Mouse (Mus musculus) bone marrow macrophage, adult 2 months (primary cell): ENCODE measurements around the gene Pex6. TPM values are rescaled to one million over a fixed set of nuclear protein-coding genes. Genes with fewer than 3 reads are reported as not detected.

Experiments
- H3K27ac ChIP-seq: 2 replicates; pipeline ENCODE4 v1.5.1; 2012; ENCODE audit warnings: low read depth, low read length; ENCODE audit not compliant: insufficient read depth
- H3K4me1 ChIP-seq: 2 replicates; pipeline ENCODE4 v1.6.1; 2012; ENCODE audit warnings: low read length; ENCODE audit not compliant: control insufficient read depth, insufficient read depth
- H3K4me3 ChIP-seq: 2 replicates; pipeline ENCODE4 v1.5.1; 2012; ENCODE audit warnings: mild to moderate bottlenecking, low read length, moderate library complexity; ENCODE audit not compliant: insufficient read depth
- CTCF ChIP-seq: IDR thresholded peaks from 2 replicates; pipeline ENCODE4 v1.5.1; 2012; ENCODE audit warnings: low read depth, mild to moderate bottlenecking, low read length, moderate library complexity
- POLR2A ChIP-seq: IDR thresholded peaks from 2 replicates; pipeline ENCODE4 v1.6.1; 2012; ENCODE audit warnings: mild to moderate bottlenecking, low read depth, low read length, borderline replicate concordance
- polyA plus RNA-seq: library from polyadenylated mRNA; stranded (reverse); fragments of >200 nt; gene quantifications from 2 replicates; pipeline ENCODE4 v1.2.4, GENCODE M21; 2012; ENCODE audit not compliant: missing spikeins, insufficient read depth, insufficient read length

Pex6 gene
- polyA plus RNA-seq, 1 experiment = 26.6 TPM

GRCm38 (mm10) chr17:46728496-46728895, 17.2 kb downstream of the Pex6 start:
- H3K27ac ChIP-seq = no peak overlapping the region
- no peak for TF ChIP-seq CTCF
- TF ChIP-seq POLR2A = no peak
- no peak overlapping the region for H3K4me3 ChIP-seq
- H3K4me1 ChIP-seq = 0 out of 2 replicates have a peak, but pooled peaks cover under 1% of the 10 kb centered on the region

GRCm38 (mm10) chr17:46728904-46729318, 17.6 kb downstream of the Pex6 start, which contains the start of gene Gnmt:
Gnmt (minus strand) TSS chr17:46729168.
- Histone ChIP-seq H3K4me3 (no peak within 1 kb of the TSS), H3K4me1 (0 out of 2 replicates have a peak, but pooled peaks cover 2% of the 10 kb centered on the region), H3K27ac (no peak within 1 kb of the TSS)
- TF ChIP-seq CTCF = no peak
- no peak for TF ChIP-seq POLR2A

- TF ChIP-seq CTCF (no peak), POLR2A (no peak)
- Histone ChIP-seq H3K27ac (no peak overlapping the region), H3K4me1 (0 out of 2 replicates have a peak, but pooled peaks cover 2% of the 10 kb centered on the region), H3K4me3 (no peak overlapping the region)
Measured at GRCm38 (mm10) chr17:46734055-46734454, 22.8 kb downstream of the Pex6 start.

DNA sequence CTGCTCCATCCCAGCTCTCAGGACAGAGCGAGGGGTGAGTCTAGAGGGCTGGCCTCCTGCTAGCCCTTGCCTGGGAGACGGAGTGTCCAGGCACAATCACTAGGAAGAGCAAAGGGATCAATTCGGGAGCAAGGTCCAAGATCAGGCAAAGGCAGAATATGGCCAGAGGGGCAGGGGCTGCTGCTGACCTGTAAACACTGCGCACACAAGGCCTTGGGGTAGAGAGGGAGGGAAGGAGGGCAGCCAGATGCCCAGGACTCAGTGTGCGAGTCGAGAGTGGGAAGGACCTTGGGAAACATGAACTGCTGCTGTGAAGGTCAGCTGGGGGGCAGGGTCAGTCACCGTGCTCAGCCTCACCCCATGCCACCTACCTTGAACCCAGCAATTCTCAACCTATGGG, 24.0 kb downstream of the Pex6 start:
- no peak overlapping the region for H3K4me3 ChIP-seq
- 0 out of 2 replicates have a peak, but pooled peaks cover 2% of the 10 kb centered on the region for H3K4me1 ChIP-seq
- H3K27ac ChIP-seq = no peak overlapping the region
- TF ChIP-seq CTCF = no peak
- TF ChIP-seq POLR2A = no peak

DNA sequence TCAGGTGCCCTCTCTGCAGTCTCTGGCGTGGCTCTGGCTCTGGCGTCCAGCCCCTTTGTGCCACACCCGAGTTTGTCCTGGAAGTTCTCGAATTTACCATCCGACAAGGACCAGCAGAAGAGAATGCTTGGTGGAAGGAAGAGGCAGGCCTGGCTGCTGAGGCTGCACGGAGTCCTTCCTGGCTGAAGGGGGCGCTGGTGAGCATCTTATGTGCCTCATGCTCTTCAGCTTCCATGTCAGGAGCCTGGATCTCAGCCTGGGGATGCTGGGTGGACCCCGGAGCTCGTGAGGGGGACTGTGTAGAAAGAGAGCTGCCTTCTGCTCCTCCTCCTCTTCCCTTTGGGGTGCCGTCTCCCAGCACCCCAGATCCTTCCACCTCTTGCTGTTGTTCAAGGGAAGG, 24.9 kb downstream of the Pex6 start:
- H3K27ac ChIP-seq = no peak overlapping the region
- TF ChIP-seq CTCF = peak; percentile 56
- no peak for TF ChIP-seq POLR2A
- no peak overlapping the region for H3K4me3 ChIP-seq
- 0 out of 2 replicates have a peak, but pooled peaks cover 2% of the 10 kb centered on the region for H3K4me1 ChIP-seq

DNA sequence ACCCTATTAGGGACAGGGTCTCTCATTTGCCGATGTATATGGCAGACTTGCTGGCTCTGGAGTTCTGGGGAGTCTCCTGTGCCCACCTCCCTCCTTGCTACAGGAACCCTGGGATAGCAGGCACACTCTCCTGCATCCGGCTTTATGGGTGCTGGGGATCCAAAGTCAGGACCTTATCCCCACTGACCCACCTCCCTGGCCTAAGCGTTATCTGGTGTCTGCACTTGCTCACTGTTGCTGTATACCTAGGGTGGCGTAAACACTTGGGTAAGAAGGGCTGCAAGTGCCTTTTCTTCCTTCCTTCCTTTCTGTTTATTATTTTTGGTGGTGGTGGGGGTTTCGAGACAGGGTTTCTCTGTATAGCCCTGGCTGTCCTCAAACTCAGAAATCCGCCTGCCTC, 30.0 kb downstream of the Pex6 start:
- H3K4me1 ChIP-seq = peaks cover 13% of the 10 kb centered on the region
- H3K4me3 ChIP-seq = no peak overlapping the region
- no peak overlapping the region for H3K27ac ChIP-seq
- TF ChIP-seq CTCF = no peak
- no peak for TF ChIP-seq POLR2A

DNA sequence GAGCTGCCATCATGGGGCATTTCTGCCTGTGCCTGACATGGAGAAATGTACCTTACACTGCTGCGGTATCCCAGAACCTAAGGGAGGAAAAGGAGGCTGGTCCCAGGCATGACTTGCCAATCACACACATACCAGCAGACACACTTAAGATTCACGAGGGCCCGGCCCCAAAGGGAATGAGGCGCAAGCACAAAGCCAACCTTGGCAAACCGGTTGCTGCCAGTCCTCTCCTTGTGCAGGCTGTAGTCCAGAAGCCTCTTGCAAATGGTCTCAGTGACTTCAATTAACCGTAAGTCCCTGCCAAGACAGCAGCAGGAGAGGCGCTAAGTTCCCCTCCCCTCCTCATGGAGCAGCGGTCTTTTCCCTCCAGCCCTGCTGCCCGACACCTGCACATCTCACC, 31.7 kb downstream of the Pex6 start:
- peaks cover 25% of the 10 kb centered on the region for H3K4me1 ChIP-seq
- TF ChIP-seq POLR2A = no peak
- TF ChIP-seq CTCF = no peak
- no peak overlapping the region for H3K4me3 ChIP-seq
- H3K27ac ChIP-seq = no peak overlapping the region

DNA sequence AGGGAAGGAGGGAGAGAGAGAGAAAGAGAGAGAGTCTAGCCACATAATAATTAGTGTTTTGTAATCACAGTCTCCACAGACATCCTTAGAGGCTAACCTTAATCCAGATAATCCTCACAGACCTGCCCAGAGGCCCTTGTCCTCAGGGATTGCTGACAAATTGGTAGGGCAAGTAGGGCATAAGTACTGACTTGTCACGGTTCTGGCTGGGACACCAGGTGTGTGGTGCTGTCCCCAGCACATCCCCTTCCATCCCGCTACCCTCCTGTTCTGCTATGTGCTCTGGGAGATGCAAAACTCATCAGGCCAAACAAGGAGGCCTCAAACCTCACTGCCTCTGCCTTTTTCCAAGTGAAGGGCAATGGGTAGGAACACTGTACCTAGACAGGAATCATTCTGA, 34.2 kb downstream of the Pex6 start:
- H3K27ac ChIP-seq = no peak overlapping the region
- peaks cover 38% of the 10 kb centered on the region for H3K4me1 ChIP-seq
- H3K4me3 ChIP-seq = no peak overlapping the region
- TF ChIP-seq CTCF = no peak
- no peak for TF ChIP-seq POLR2A

DNA sequence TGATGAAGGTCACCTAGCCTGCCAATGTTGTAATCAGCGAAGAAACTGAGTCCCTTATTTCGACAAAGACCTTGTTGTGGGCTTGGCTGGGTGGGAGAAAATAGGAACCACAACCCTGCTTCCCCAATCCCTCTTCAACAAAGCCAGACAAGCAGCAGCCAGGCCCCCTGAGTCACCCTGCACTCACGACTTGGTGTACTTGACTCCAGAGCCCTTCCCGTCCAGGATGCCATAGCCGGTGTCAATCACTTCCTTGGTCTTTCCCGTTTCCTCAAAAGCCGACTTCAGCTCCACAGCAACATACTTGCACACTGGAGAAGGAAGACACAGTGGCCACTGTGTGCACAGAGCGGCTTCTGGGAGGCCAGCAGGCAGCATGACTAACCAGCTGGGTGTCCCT, 36.0 kb downstream of the Pex6 start:
- Histone ChIP-seq H3K4me3 (no peak overlapping the region), H3K4me1 (peaks cover 40% of the 10 kb centered on the region), H3K27ac (peak overlapping the region; percentile 63)
- TF ChIP-seq POLR2A (no peak), CTCF (no peak)

DNA sequence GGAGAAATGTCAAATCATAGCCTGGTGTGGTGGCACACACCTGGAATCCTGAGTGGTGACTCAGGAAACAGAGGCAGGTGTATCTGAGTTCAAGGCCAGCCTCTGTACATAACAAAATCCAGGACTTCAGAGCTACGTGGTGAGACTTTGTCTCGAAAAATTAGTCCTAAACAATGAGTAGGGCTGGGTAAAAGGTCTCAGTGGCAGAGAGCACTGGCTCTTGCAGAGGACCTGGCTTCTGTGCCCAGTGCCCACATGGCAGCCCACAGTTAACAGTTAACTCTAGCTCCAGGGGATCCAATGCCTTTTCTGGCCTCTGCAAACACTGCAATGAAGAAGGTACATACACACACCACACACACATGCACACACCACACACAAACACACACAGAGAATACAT, 36.5 kb downstream of the Pex6 start:
- Histone ChIP-seq H3K4me1 (peaks cover 45% of the 10 kb centered on the region), H3K4me3 (no peak overlapping the region), H3K27ac (peak overlapping the region; percentile 63)
- no peak for TF ChIP-seq POLR2A
- TF ChIP-seq CTCF = no peak

DNA sequence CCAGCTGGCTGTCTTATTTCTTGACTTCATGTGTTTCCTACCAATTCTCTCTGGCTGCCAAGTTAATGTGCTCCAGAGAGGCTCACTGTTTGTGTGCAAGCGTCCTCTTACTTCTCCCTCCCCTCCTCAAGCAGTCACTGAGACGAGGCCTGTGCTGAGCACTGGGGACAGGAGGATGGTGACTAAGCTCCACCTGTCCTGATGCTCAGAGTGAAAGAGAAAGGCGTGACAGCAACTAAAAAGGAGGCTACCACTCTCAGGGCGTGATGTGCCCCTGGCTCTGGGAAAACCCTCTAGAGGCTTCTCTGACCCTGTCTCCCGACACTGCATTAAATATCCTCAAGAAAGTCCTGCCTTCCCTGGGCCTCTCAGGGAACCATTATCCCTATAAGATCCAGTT, 38.0 kb downstream of the Pex6 start:
- no peak overlapping the region for H3K27ac ChIP-seq
- peaks cover 44% of the 10 kb centered on the region for H3K4me1 ChIP-seq
- H3K4me3 ChIP-seq = no peak overlapping the region
- no peak for TF ChIP-seq POLR2A
